Mouse (Mus musculus): ENCODE data around the gene Mdga2.

- no peak for TF ChIP-seq POLR2A (IDR thresholded peaks at IDR 0.05; ENCODE audit: low read depth, low read length)
- TF ChIP-seq MXI1 (IDR thresholded peaks at IDR 0.05; ENCODE audit: low read depth, low read length): no peak
- TF ChIP-seq ZNF384 (IDR thresholded peaks at IDR 0.05; ENCODE audit: low read depth, low read length): no peak
- TF ChIP-seq CTCF (conservative IDR thresholded peaks at IDR 0.05 in 1 of 2, IDR thresholded peaks at IDR 0.05 in 1 of 2; ENCODE audit: low read depth in 2 of 2, low read length in 2 of 2): no peak
Measured at GRCm38 (mm10) chr12:67041865-67042264, 180.5 kb downstream of the Mdga2 start.
